Mouse (Mus musculus) yolk sac, embryonic 10.5 days (tissue): ENCODE measurements around the gene Ghitm.
"Not testable (repeated sequence)": the region's sequence is repeated elsewhere in the genome, so short reads cannot be mapped to it uniquely, and the experiment has no call there.

Experiments
- DNase-seq: peaks from one replicate; pipeline ENCODE4 v3.0.0-alpha.2; 2017; ENCODE audit warnings: low spot score

Gene Ghitm

GRCm38 (mm10) chr14:37135127-37135593, at the start of gene Ghitm:
Gene Ghitm, minus strand, starts transcription at chr14:37135272.
- peak; percentile 97 for DNase-seq

GRCm38 (mm10) chr14:37184871-37185270, 49.8 kb upstream of the Ghitm start:
- DNase-seq, result no peak

GRCm38 (mm10) chr14:37174484-37174883, 39.4 kb upstream of the Ghitm start:
- DNase-seq, result no peak

GRCm38 (mm10) chr14:37165266-37165926, 30.3 kb upstream of the Ghitm start:
- peak; percentile 5 for DNase-seq

GRCm38 (mm10) chr14:37164392-37165032, 29.4 kb upstream of the Ghitm start:
- DNase-seq, result no peak

GRCm38 (mm10) chr14:37163277-37163956, 28.3 kb upstream of the Ghitm start:
- no peak for DNase-seq

GRCm38 (mm10) chr14:37154391-37154790, 19.3 kb upstream of the Ghitm start:
- no peak for DNase-seq

GRCm38 (mm10) chr14:37139051-37139710, 4.1 kb upstream of the Ghitm start:
- no peak for DNase-seq

- not testable (repeated sequence) for DNase-seq
These were observed 2.5 kb upstream of the Ghitm start for GRCm38 (mm10) chr14:37137596-37137995.

- DNase-seq, result no peak
These were observed 1.0 kb upstream of the Ghitm start for GRCm38 (mm10) chr14:37136110-37136509.

GRCm38 (mm10) chr14:37135671-37136070, 599 bp upstream of the Ghitm start:
- no peak for DNase-seq

- DNase-seq, result no peak
These were observed 557 bp downstream of the Ghitm start for GRCm38 (mm10) chr14:37134304-37135126.

- no peak for DNase-seq
These were observed 7.4 kb downstream of the Ghitm start for GRCm38 (mm10) chr14:37127652-37128051.

GRCm38 (mm10) chr14:37119233-37119632, 15.8 kb downstream of the Ghitm start:
- no peak for DNase-seq

- DNase-seq, result no peak
These were observed 21.1 kb downstream of the Ghitm start, which contains the start of gene 2610528A11Rik for GRCm38 (mm10) chr14:37113922-37114321. Gene 2610528A11Rik, minus strand, starts transcription at chr14:37114022.

GRCm38 (mm10) chr14:37112931-37113330, 22.1 kb downstream of the Ghitm start:
- DNase-seq, result no peak

GRCm38 (mm10) chr14:37111371-37111770, 23.7 kb downstream of the Ghitm start:
- no peak for DNase-seq

GRCm38 (mm10) chr14:37110456-37110855, 24.6 kb downstream of the Ghitm start:
- no peak for DNase-seq

- DNase-seq, result peak; percentile 21
These were observed 25.1 kb downstream of the Ghitm start for GRCm38 (mm10) chr14:37109975-37110374.

GRCm38 (mm10) chr14:37109460-37109859, 25.6 kb downstream of the Ghitm start:
- no peak for DNase-seq

GRCm38 (mm10) chr14:37105846-37106245, 29.2 kb downstream of the Ghitm start:
- no peak for DNase-seq
